Mouse (Mus musculus): Measurements from ENCODE around the gene Gm49339.

DNA sequence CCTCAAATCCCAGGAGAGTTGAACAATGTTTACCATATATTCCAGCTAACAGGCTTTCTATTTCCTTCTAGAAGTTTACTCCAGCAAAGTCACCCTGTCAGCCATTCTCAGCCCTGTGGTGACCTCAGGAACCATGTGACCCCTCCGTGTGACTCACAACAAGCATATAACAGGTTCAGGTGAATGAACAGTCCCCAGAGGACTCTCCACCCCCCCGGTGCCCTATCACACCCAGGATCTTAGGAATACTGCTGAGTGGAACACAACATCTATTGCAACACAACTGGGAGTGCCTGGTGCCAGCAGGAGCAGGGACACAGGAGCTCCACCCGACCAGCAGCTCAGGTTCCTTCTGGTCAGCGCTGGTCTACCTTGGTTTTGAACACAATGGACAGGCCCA, 28.8 kb upstream of the Gm49339 start:
- TF ChIP-seq ZC3H11A (IDR thresholded peaks at IDR 0.05; ENCODE audit: low read depth, low read length) = no peak
- TF ChIP-seq EP300 (IDR thresholded peaks at IDR 0.05; ENCODE audit: low read length) = no peak
- no peak for TF ChIP-seq CHD1 (IDR thresholded peaks at IDR 0.05; ENCODE audit: low read depth, low read length)
- no peak for TF ChIP-seq CTCF (conservative IDR thresholded peaks at IDR 0.05 in 1 of 2, IDR thresholded peaks at IDR 0.05 in 1 of 2; ENCODE audit: low read depth in 2 of 2, low read length in 2 of 2)
- no peak for TF ChIP-seq POLR2A (IDR thresholded peaks at IDR 0.05; ENCODE audit: low read depth, low read length)
- no peak for TF ChIP-seq ZMIZ1 (IDR thresholded peaks at IDR 0.05; ENCODE audit: low read depth, low read length)
